Mouse (Mus musculus): ENCODE results near the gene Setd1b.

The Setd1b gene

GRCm38 (mm10) chr5:123159866-123160265, 17.9 kb downstream of the Setd1b start:
- no peak for DNase-seq (ENCODE audit: low spot score in 2 of 2)

GRCm38 (mm10) chr5:123160341-123160740, 18.3 kb downstream of the Setd1b start:
- DNase-seq (ENCODE audit: low spot score in 2 of 2) = no peak

GRCm38 (mm10) chr5:123162942-123163341, 20.9 kb downstream of the Setd1b start:
- DNase-seq (ENCODE audit: low spot score in 2 of 2) = no peak

GRCm38 (mm10) chr5:123166437-123166836, 24.4 kb downstream of the Setd1b start:
- no peak for DNase-seq (ENCODE audit: low spot score in 2 of 2)

- DNase-seq (ENCODE audit: low spot score in 2 of 2) = no peak
Measured at GRCm38 (mm10) chr5:123167591-123167990, 25.6 kb downstream of the Setd1b start.

GRCm38 (mm10) chr5:123169284-123169683, 27.3 kb downstream of the Setd1b start, which contains the start of gene Psmd9:
TSS of gene Psmd9 (plus strand) at chr5:123169413.
- DNase-seq (ENCODE audit: low spot score in 2 of 2) = no peak

- no peak for DNase-seq (ENCODE audit: low spot score in 2 of 2)
Measured at GRCm38 (mm10) chr5:123170365-123170764, 28.4 kb downstream of the Setd1b start.

- peak; percentile 78 to 82 for DNase-seq (ENCODE audit: low spot score in 2 of 2)
Measured at GRCm38 (mm10) chr5:123171646-123172350, 29.8 kb downstream of the Setd1b start.

GRCm38 (mm10) chr5:123178792-123179191, 36.8 kb downstream of the Setd1b start:
- no peak for DNase-seq (ENCODE audit: low spot score in 2 of 2)

- no peak for DNase-seq (ENCODE audit: low spot score in 2 of 2)
Measured at GRCm38 (mm10) chr5:123180390-123180789, 38.4 kb downstream of the Setd1b start.

GRCm38 (mm10) chr5:123181536-123181935, 39.5 kb downstream of the Setd1b start:
- DNase-seq (ENCODE audit: low spot score in 2 of 2) = no peak

- no peak for DNase-seq (ENCODE audit: low spot score in 2 of 2)
Measured at GRCm38 (mm10) chr5:123182651-123183050, 40.7 kb downstream of the Setd1b start, which contains the start of gene Hpd. TSS of gene Hpd (minus strand) at chr5:123182727.

- DNase-seq (ENCODE audit: low spot score in 2 of 2) = no peak
Measured at GRCm38 (mm10) chr5:123185966-123186365, 44.0 kb downstream of the Setd1b start.

GRCm38 (mm10) chr5:123187306-123187705, 45.3 kb downstream of the Setd1b start:
- DNase-seq (ENCODE audit: low spot score in 2 of 2) = no peak

- no peak for DNase-seq (ENCODE audit: low spot score in 2 of 2)
Measured at GRCm38 (mm10) chr5:123190912-123191311, 48.9 kb downstream of the Setd1b start.

GRCm38 (mm10) chr5:123191427-123191826, 49.4 kb downstream of the Setd1b start:
- DNase-seq (ENCODE audit: low spot score in 2 of 2) = no peak

GRCm38 (mm10) chr5:123192606-123193150, 50.7 kb downstream of the Setd1b start:
- DNase-seq (ENCODE audit: low spot score in 2 of 2) = no peak

- DNase-seq (ENCODE audit: low spot score in 2 of 2) = no peak
Measured at GRCm38 (mm10) chr5:123193436-123193835, 51.4 kb downstream of the Setd1b start.

- DNase-seq (ENCODE audit: low spot score in 2 of 2) = no peak
Measured at GRCm38 (mm10) chr5:123194856-123195255, 52.9 kb downstream of the Setd1b start.

GRCm38 (mm10) chr5:123195500-123196000, 53.6 kb downstream of the Setd1b start:
- no peak for DNase-seq (ENCODE audit: low spot score in 2 of 2)

GRCm38 (mm10) chr5:123196746-123197145, 54.8 kb downstream of the Setd1b start:
- no peak for DNase-seq (ENCODE audit: low spot score in 2 of 2)

- DNase-seq (ENCODE audit: low spot score in 2 of 2) = no peak
Measured at GRCm38 (mm10) chr5:123198523-123198922, 56.5 kb downstream of the Setd1b start.
